Mouse (Mus musculus) erythroblast, embryonic 14.5 days (primary cell): ENCODE data around the gene Grxcr1.

Experiments used
- GATA1 ChIP-seq: IDR thresholded peaks from 2 replicates; pipeline ENCODE4 v1.6.1; 2012; ENCODE audit warnings: low read length, inconsistent platforms, mixed read lengths
- TAL1 ChIP-seq: IDR thresholded peaks from 3 replicates; pipeline ENCODE4 v1.6.1; 2012; ENCODE audit warnings: low read length, inconsistent platforms, mixed read lengths

GRCm38 (mm10) chr5:68007074-68007473, 24.6 kb upstream of the Grxcr1 start:
- no peak for TF ChIP-seq TAL1
- no peak for TF ChIP-seq GATA1
